Mouse (Mus musculus) forebrain, embryonic 11.5 days (tissue): ENCODE measurements around the gene Armc8. TPM values are rescaled to one million over a fixed set of nuclear protein-coding genes. Genes with fewer than 3 reads are reported as not detected.
"Not testable (repeated sequence)": the region's sequence is repeated elsewhere in the genome, so short reads cannot be mapped to it uniquely, and the experiment has no call there.

Source experiments
- ATAC-seq: fragments of 200-750 bp; cut with Nextera tagmentation; replicated peaks from 2 replicates; pipeline ENCODE4 v1.8.0; 2017; ENCODE audit warnings: moderate TSS enrichment; ENCODE audit not compliant: low FRiP score
- DNase-seq: peaks from one replicate; pipeline ENCODE4 v3.0.0-alpha.2; 2017; ENCODE audit warnings: low spot score
- H3K27ac ChIP-seq: fragments of 300-500 bp; sonication (generic); 2 replicates; pipeline ENCODE4 v1.5.1; 2014; ENCODE audit warnings: low read depth, low read length
- H3K27me3 ChIP-seq: fragments of 300-500 bp; sonication (generic); 2 replicates; pipeline ENCODE4 v1.6.1; 2014; ENCODE audit warnings: mild to moderate bottlenecking, low read length, mixed read lengths; ENCODE audit not compliant: control insufficient read depth, insufficient read depth
- H3K36me3 ChIP-seq: fragments of 300-500 bp; sonication (generic); 2 replicates; pipeline ENCODE4 v1.6.1; 2014; ENCODE audit warnings: mild to moderate bottlenecking, low read length, moderate library complexity, mixed read lengths; ENCODE audit not compliant: control insufficient read depth, insufficient read depth
- H3K4me1 ChIP-seq: fragments of 300-500 bp; sonication (generic); replicated peaks from 2 replicates; pipeline ENCODE4 v1.6.1; 2014; ENCODE audit warnings: low read length, mixed read lengths; ENCODE audit not compliant: control insufficient read depth, insufficient read depth
- H3K4me2 ChIP-seq: fragments of 300-500 bp; sonication (generic); 2 replicates; pipeline ENCODE4 v1.6.1; 2014; ENCODE audit warnings: low read depth, mild to moderate bottlenecking, low read length, moderate library complexity, mixed read lengths; ENCODE audit not compliant: severe bottlenecking
- H3K4me3 ChIP-seq: fragments of 300-500 bp; sonication (generic); 2 replicates; pipeline ENCODE4 v1.5.1; 2014; ENCODE audit warnings: low read depth, low read length
- H3K9ac ChIP-seq: fragments of 300-500 bp; sonication (generic); 2 replicates; pipeline ENCODE4 v1.6.1; 2014; ENCODE audit warnings: low read length
- H3K9me3 ChIP-seq: fragments of 300-500 bp; sonication (generic); 2 replicates; pipeline ENCODE4 v1.6.1; 2016; ENCODE audit warnings: low read length, mixed read lengths; ENCODE audit not compliant: control insufficient read depth
- WGBS: fragments of 180-500 bp; shearing (Covaris S2); extraction: QIAGEN DNeasy Blood & Tissue Kit; methylation state at CpG from one replicate; pipeline ENCODE4 v1.1.7; 2014; 5-methylcytosine and 5-hydroxymethylcytosine counted together
- polyA plus RNA-seq: library from polyadenylated mRNA; unstranded; fragments of >200 nt; fragmentation: Nextera tagmentation; extraction: Ambion mirVana; gene quantifications from 2 replicates; pipeline ENCODE4 v1.2.1, GENCODE M21; 2014

Armc8 gene
- polyA plus RNA-seq, result 38.9 and 39.9 TPM in 2 replicates

GRCm38 (mm10) chr9:99568347-99569070, at the start of gene Armc8:
Armc8 (minus strand) TSS chr9:99568899.
- H3K4me3 ChIP-seq, result peak within 1 kb of the TSS; percentile 97
- H3K9ac ChIP-seq, result peak within 1 kb of the TSS; percentile 95
- H3K27me3 ChIP-seq, result no peaks in the 10 kb centered on the region
- H3K4me1 ChIP-seq, result peaks cover 5% of the 10 kb centered on the region; the same call in 1 of the 2 replicates
- H3K4me2 ChIP-seq, result peak within 1 kb of the TSS; percentile 90
- no peaks in the 10 kb centered on the region for H3K9me3 ChIP-seq
- DNase-seq (peak; percentile 94), ATAC-seq (peak; percentile 96)
- peak within 1 kb of the TSS; percentile 92 for H3K27ac ChIP-seq
- no peaks in the 10 kb centered on the region for H3K36me3 ChIP-seq
- under 1% methylated on average over 61 of the region's 70 CpGs for WGBS

- no peak for ATAC-seq
- Histone ChIP-seq H3K4me2 (no peak within 1 kb of the TSS), H3K4me1 (no peaks in the 10 kb centered on the region), H3K9ac (no peak within 1 kb of the TSS), H3K27me3 (no peaks in the 10 kb centered on the region), H3K9me3 (no peaks in the 10 kb centered on the region), H3K36me3 (no peaks in the 10 kb centered on the region), H3K4me3 (no peak within 1 kb of the TSS), H3K27ac (no peak within 1 kb of the TSS)
- DNase-seq, result no peak
- 54% methylated on average over 2 of the region's 2 CpGs for WGBS
Measured at GRCm38 (mm10) chr9:99612202-99612601, 43.5 kb upstream of the Armc8 start, which contains the start of gene A4gnt. A4gnt (plus strand) TSS chr9:99612502.

- 82% methylated on average over 2 of the region's 2 CpGs for WGBS
- Histone ChIP-seq H3K4me1 (no peaks in the 10 kb centered on the region), H3K9ac (no peak overlapping the region), H3K27me3 (no peaks in the 10 kb centered on the region), H3K4me3 (no peak overlapping the region), H3K9me3 (no peaks in the 10 kb centered on the region), H3K4me2 (no peak overlapping the region), H3K27ac (no peak overlapping the region), H3K36me3 (no peaks in the 10 kb centered on the region)
- DNase-seq, result no peak
- ATAC-seq, result no peak
Measured at GRCm38 (mm10) chr9:99603566-99603965, 34.9 kb upstream of the Armc8 start.

- 93% methylated on average over 6 of the region's 6 CpGs for WGBS
- not testable (repeated sequence) for H3K27ac ChIP-seq, H3K36me3 ChIP-seq, H3K9ac ChIP-seq, H3K27me3 ChIP-seq, H3K4me2 ChIP-seq, ATAC-seq, H3K4me3 ChIP-seq, DNase-seq, H3K9me3 ChIP-seq, H3K4me1 ChIP-seq
Measured at GRCm38 (mm10) chr9:99599127-99599526, 30.4 kb upstream of the Armc8 start.

- H3K27me3 ChIP-seq, result no peaks in the 10 kb centered on the region
- no peak for ATAC-seq
- H3K9ac ChIP-seq, result no peak overlapping the region
- 84% methylated on average over 8 of the region's 8 CpGs for WGBS
- H3K4me2 ChIP-seq, result no peak overlapping the region
- H3K36me3 ChIP-seq, result no peaks in the 10 kb centered on the region
- H3K4me1 ChIP-seq, result no peaks in the 10 kb centered on the region
- H3K27ac ChIP-seq, result no peak overlapping the region
- no peak for DNase-seq
- H3K9me3 ChIP-seq, result no peaks in the 10 kb centered on the region
- H3K4me3 ChIP-seq, result no peak overlapping the region
Measured at GRCm38 (mm10) chr9:99591144-99591543, 22.4 kb upstream of the Armc8 start.

GRCm38 (mm10) chr9:99587505-99588202, 19.0 kb upstream of the Armc8 start:
- ATAC-seq (peak; percentile 46; the same call in 1 of the 2 replicates), DNase-seq (peak; percentile 81)
- no peak overlapping the region for H3K4me2 ChIP-seq
- no peaks in the 10 kb centered on the region; the same call in 1 of the 2 replicates for H3K36me3 ChIP-seq
- H3K4me3 ChIP-seq, result no peak overlapping the region
- no peaks in the 10 kb centered on the region for H3K27me3 ChIP-seq
- no peaks in the 10 kb centered on the region for H3K9me3 ChIP-seq
- WGBS, result 29% methylated on average over 8 of the region's 8 CpGs
- H3K27ac ChIP-seq, result no peak overlapping the region
- H3K9ac ChIP-seq, result no peak overlapping the region
- no peaks in the 10 kb centered on the region for H3K4me1 ChIP-seq

GRCm38 (mm10) chr9:99580655-99581054, 12.0 kb upstream of the Armc8 start:
- no peaks in the 10 kb centered on the region for H3K27me3 ChIP-seq
- H3K27ac ChIP-seq, result no peak overlapping the region
- no peak overlapping the region for H3K4me3 ChIP-seq
- H3K9me3 ChIP-seq, result no peaks in the 10 kb centered on the region
- H3K4me1 ChIP-seq, result 0 out of 2 replicates have a peak, but pooled peaks cover 2% of the 10 kb centered on the region
- DNase-seq (no peak), ATAC-seq (no peak; the same call in 1 of the 2 replicates)
- H3K36me3 ChIP-seq, result peaks cover 2% of the 10 kb centered on the region; the same call in 1 of the 2 replicates
- 56% methylated on average over 2 of the region's 2 CpGs for WGBS
- H3K9ac ChIP-seq, result no peak overlapping the region
- H3K4me2 ChIP-seq, result no peak overlapping the region

- H3K36me3 ChIP-seq, result 0 out of 2 replicates have a peak, but pooled peaks cover 2% of the 10 kb centered on the region
- H3K9me3 ChIP-seq, result no peaks in the 10 kb centered on the region
- H3K4me1 ChIP-seq, result 0 out of 2 replicates have a peak, but pooled peaks cover 2% of the 10 kb centered on the region
- under 1% methylated on average over 57 of the region's 57 CpGs for whole genome bisulfite sequencing
- peak within 1 kb of the TSS; percentile 96 for H3K9ac ChIP-seq
- ATAC-seq (peak; percentile 93), DNase-seq (peak; percentile 94)
- H3K4me3 ChIP-seq, result peak within 1 kb of the TSS; percentile 93
- H3K4me2 ChIP-seq, result peak within 1 kb of the TSS; percentile 77
- peak within 1 kb of the TSS; percentile 77 for H3K27ac ChIP-seq
- no peaks in the 10 kb centered on the region for H3K27me3 ChIP-seq
Measured at GRCm38 (mm10) chr9:99575677-99576480, 7.2 kb upstream of the Armc8 start, which contains the start of gene Dbr1. Dbr1 (plus strand) TSS chr9:99575799.
